Mouse (Mus musculus) stomach, postnatal 0 days (tissue): ENCODE measurements around the gene Rplp2. TPM values are rescaled to one million over a fixed set of nuclear protein-coding genes. Genes with fewer than 3 reads are reported as not detected.
A peak's percentile ranks its signal among the peaks of the same experiment; 100 is the strongest.

Source experiments
- ATAC-seq: fragments of 200-750 bp; cut with Nextera tagmentation; 2 replicates; pipeline ENCODE4 v1.8.0; 2017; ENCODE audit not compliant: low FRiP score, low TSS enrichment
- DNase-seq: peaks from one replicate; pipeline ENCODE4 v3.0.0-alpha.2; 2016; ENCODE audit warnings: low spot score
- H3K27ac ChIP-seq: fragments of 300-500 bp; sonication (generic); replicated peaks from 2 replicates; pipeline ENCODE4 v1.5.1; 2014; ENCODE audit warnings: mild to moderate bottlenecking, control low read depth
- H3K27me3 ChIP-seq: fragments of 300-500 bp; sonication (generic); 2 replicates; pipeline ENCODE4 v1.6.1; 2014; ENCODE audit warnings: low read length; ENCODE audit not compliant: control insufficient read depth, insufficient read depth
- H3K36me3 ChIP-seq: fragments of 300-500 bp; sonication (generic); 2 replicates; pipeline ENCODE4 v1.6.1; 2014; ENCODE audit warnings: low read length, mixed read lengths; ENCODE audit not compliant: control insufficient read depth, insufficient read depth
- H3K4me1 ChIP-seq: fragments of 300-500 bp; sonication (generic); replicated peaks from 2 replicates; pipeline ENCODE4 v1.6.1; 2014; ENCODE audit warnings: antibody characterized with exemption; ENCODE audit not compliant: control insufficient read depth, insufficient read depth
- H3K4me2 ChIP-seq: fragments of 300-500 bp; sonication (generic); replicated peaks from 2 replicates; pipeline ENCODE4 v1.6.1; 2014; ENCODE audit warnings: low read depth, mild to moderate bottlenecking, control low read depth, moderate library complexity
- H3K4me3 ChIP-seq: fragments of 300-500 bp; sonication (generic); 2 replicates; pipeline ENCODE4 v1.5.1; 2014; ENCODE audit warnings: low read depth, low read length, control low read depth
- H3K9ac ChIP-seq: fragments of 300-500 bp; sonication (generic); 2 replicates; pipeline ENCODE4 v1.6.1; 2014; ENCODE audit warnings: mild to moderate bottlenecking, low read length, control low read depth, mixed read lengths
- H3K9me3 ChIP-seq: fragments of 300-500 bp; sonication (generic); 2 replicates; pipeline ENCODE4 v1.6.1; 2016; ENCODE audit warnings: low read length; ENCODE audit not compliant: control insufficient read depth
- CTCF ChIP-seq: IDR thresholded peaks from 2 replicates; pipeline ENCODE4 v1.5.1; 2016; ENCODE audit warnings: antibody characterized with exemption, low read depth, mild to moderate bottlenecking, moderate library complexity
- EP300 ChIP-seq: optimal IDR thresholded peaks from 2 replicates; pipeline ENCODE3; 2016; ENCODE audit warnings: antibody characterized with exemption
- WGBS: fragments of 180-500 bp; shearing (Covaris S2); extraction: QIAGEN DNeasy Blood & Tissue Kit; methylation state at CpG from one replicate; pipeline ENCODE4 v1.1.7; 2014; 5-methylcytosine and 5-hydroxymethylcytosine counted together
- polyA plus RNA-seq: library from polyadenylated mRNA; unstranded; fragments of >200 nt; fragmentation: Nextera tagmentation; extraction: Ambion mirVana; gene quantifications from 2 replicates; pipeline ENCODE4 v1.2.1, GENCODE M21; 2015

Rplp2 gene
- polyA plus RNA-seq, 1 experiment from 2014 or later, result 1,334 TPM

DNA sequence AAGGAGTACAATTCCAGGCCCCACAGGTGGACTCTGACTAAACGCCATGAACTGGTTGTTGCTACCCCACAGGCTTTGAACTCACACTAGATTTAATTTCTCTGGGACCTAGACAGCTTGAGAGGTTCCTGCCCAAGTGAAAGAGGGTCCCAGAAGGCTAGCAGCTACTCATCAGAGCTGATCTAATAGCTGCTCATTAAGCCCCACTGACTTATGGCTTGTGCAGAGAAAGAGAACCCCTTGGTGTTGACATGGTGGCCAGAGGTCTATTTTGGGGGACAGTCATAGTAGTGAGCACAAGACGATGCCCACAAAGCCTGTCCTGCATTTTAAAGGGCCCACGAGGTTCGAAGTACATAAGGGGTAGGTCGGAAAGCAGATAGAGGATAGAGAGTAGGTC, 27.0 kb downstream of the Rplp2 start:
- Histone ChIP-seq H3K4me1 (peaks cover 20% of the 10 kb centered on the region), H3K9me3 (no peaks in the 10 kb centered on the region), H3K9ac (peak overlapping the region; percentile 88), H3K4me2 (peak overlapping the region; percentile 90), H3K27ac (no peak overlapping the region), H3K36me3 (peaks cover 19% of the 10 kb centered on the region), H3K4me3 (peak overlapping the region; percentile 80), H3K27me3 (no peaks in the 10 kb centered on the region)
- DNase-seq, result no peak
- WGBS, result 10% methylated on average over 5 of the region's 5 CpGs
- ATAC-seq, result no peak
- TF ChIP-seq EP300 (no peak), CTCF (no peak)

DNA sequence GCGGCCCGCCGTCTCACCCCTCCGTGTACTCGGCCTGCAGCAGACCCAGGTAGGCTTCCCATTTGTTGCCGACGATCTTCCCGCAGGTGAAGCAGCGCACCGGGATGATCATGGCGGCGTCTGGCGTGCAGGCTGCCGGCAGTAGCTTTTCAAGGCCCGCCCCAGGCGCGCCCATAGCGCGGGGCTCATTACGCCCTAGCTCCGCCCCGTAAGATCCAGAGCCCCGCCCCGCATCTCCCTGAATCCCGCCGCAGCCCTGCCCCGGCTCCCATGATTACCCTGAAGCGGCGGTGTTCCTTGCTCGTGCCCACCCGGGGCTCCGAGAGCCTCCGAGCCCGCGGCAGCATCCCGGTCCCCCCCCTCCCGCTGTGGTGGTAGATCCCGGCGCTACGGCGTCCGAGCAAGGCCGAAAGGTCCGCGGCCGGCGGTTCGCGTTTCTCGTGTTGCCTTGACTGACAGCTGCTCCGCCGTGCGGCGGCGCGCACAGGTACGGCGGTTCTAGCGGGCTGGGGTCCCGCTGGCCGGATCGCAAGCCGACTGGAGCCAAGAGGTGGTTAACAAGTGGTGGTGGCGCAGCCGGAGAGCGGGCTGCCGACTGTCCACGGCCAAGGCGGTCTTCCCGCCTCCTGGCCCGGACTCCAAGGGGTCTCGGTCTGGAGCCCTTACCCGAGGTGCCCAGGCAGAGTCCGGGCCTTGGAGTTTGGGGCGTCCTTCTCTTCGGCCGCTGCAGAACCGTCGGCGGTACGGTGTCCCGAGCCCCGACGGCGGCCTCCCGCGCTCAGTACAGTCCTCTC, 28.0 kb downstream of the Rplp2 start, which contains the start of the genes Polr2l and Tspan4:
Gene Polr2l, minus strand, starts transcription at position 122 of the 794 bp plus-strand sequence.
Gene Tspan4, plus strand, starts transcription at position 230 of the 794 bp plus-strand sequence.
- Histone ChIP-seq H3K9me3 (no peaks in the 10 kb centered on the region), H3K4me3 (peak within 1 kb of the TSS; percentile 80), H3K27ac (peak within 1 kb of the TSS; percentile 87), H3K27me3 (no peaks in the 10 kb centered on the region), H3K36me3 (peaks cover 13% of the 10 kb centered on the region), H3K4me1 (peaks cover 16% of the 10 kb centered on the region), H3K9ac (peak within 1 kb of the TSS; percentile 88), H3K4me2 (peak within 1 kb of the TSS; percentile 90)
- DNase-seq (peak; percentile 86), ATAC-seq (peak; percentile 74)
- TF ChIP-seq EP300, result peak; percentile 82
- peak; percentile 27; the same call in 1 of the 2 replicates for TF ChIP-seq CTCF
- under 1% methylated on average over 66 of the region's 87 CpGs for WGBS

DNA sequence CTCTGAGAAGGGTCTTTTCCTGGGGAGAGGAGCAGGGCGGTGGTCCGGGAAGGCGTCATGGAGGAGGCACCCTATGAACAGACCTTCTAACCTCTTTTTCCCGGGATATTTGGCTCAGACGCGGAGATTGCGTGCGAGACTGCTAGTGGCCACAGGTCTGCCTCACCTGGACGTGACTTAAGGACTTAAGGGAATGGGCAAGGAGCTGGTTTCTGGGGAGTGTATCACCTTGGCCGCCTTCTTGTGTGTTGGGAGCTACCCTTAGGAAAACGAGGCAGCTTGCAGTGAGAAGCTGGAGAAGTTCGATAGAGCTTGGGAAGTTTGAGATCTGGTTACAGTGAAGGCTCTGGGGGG, 28.6 kb downstream of the Rplp2 start:
- ATAC-seq, result peak; percentile 5; the same call in 1 of the 2 replicates

DNA sequence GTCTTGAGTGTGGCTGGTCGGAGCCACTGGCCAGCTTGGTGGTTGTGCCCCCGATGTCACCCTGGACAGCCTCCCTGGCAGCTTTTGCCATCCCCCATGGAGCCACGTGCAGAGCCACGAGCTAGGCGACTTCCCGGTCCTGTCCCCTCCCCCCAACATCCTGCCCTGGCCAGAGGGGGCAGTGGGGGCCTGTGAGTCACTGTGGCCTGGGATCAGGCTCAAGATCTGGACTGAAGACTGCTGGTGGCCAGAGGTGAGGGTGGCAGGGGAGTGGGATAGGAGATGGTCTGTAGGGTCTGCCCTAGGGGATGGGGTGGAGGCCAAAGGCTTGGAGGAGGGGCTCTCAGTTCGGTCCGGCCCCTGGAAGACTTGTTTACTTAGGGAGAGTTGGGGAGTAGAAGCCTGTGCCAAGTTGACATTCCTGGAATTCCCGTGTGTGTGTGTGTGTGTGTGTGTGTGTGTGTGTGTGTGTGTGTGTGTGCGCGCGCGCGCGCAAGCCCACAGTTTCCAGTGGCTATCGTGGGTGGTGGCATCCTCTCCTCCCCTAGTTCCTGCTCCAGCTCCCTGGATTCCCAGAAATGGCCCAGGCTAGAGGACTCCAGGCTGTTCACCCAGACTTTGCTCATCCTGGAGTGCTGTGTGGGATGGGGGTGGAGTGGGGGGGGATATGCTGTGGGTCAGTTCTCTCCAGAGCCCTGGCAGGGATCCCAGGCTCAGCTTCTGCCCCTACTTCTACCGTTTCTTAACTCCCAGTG, 29.2 kb downstream of the Rplp2 start:
- TF ChIP-seq CTCF (peak; percentile 59), EP300 (peak; percentile 95)
- Histone ChIP-seq H3K36me3 (peaks cover 5% of the 10 kb centered on the region; the same call in 1 of the 2 replicates), H3K4me3 (peak overlapping the region; percentile 80), H3K4me1 (peaks cover 16% of the 10 kb centered on the region), H3K27me3 (no peaks in the 10 kb centered on the region), H3K9me3 (no peaks in the 10 kb centered on the region), H3K27ac (peak overlapping the region; percentile 87), H3K4me2 (peak overlapping the region; percentile 90), H3K9ac (peak overlapping the region; percentile 88)
- DNase-seq (peak; percentile 84), ATAC-seq (peak; percentile 76)
- WGBS, result under 1% methylated on average over 11 of the region's 17 CpGs

More for the DNA sequence above, 28.6 kb downstream of the Rplp2 start:
- H3K4me3 ChIP-seq, result peak overlapping the region; percentile 80
- H3K27me3 ChIP-seq, result no peaks in the 10 kb centered on the region
- H3K9ac ChIP-seq, result peak overlapping the region; percentile 88
- peaks cover 16% of the 10 kb centered on the region for H3K4me1 ChIP-seq
- DNase-seq, result no peak
- peak overlapping the region; percentile 90 for H3K4me2 ChIP-seq
- peak overlapping the region; percentile 87 for H3K27ac ChIP-seq
- WGBS, result 0% methylated on average over 12 of the region's 12 CpGs
- peaks cover 8% of the 10 kb centered on the region for H3K36me3 ChIP-seq
- H3K9me3 ChIP-seq, result no peaks in the 10 kb centered on the region
- TF ChIP-seq EP300 (no peak), CTCF (no peak)

DNA sequence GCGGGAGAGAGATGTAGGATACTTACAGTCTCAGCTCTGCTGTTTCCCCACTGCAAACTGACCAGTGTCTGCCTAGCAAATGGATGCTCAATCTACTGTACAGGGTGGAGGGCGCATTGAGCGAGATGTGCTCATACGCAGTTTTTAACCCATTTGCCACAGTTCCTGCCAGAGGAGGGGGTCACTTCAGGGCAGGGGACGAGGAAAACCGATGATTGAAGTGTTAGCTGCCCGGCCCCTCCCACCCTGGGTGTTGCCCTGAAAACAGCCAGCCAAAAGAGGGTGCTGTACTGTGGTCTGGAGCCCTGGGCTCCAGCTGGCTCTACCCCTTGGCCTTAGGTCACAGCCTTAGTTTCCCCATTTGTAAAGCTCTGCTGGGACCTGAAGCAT, 29.8 kb downstream of the Rplp2 start:
- peak; percentile 0; the same call in 1 of the 2 replicates for ATAC-seq
- H3K27ac ChIP-seq, result peak overlapping the region; percentile 87
- H3K4me2 ChIP-seq, result peak overlapping the region; percentile 90
- TF ChIP-seq CTCF (peak; percentile 43), EP300 (no peak)
- H3K9me3 ChIP-seq, result no peaks in the 10 kb centered on the region
- peak overlapping the region; percentile 80 for H3K4me3 ChIP-seq
- H3K27me3 ChIP-seq, result no peaks in the 10 kb centered on the region
- H3K36me3 ChIP-seq, result peaks cover 5% of the 10 kb centered on the region; the same call in 1 of the 2 replicates
- 3% methylated on average over 7 of the region's 7 CpGs for WGBS
- peaks cover 20% of the 10 kb centered on the region for H3K4me1 ChIP-seq
- DNase-seq, result peak; percentile 48
- H3K9ac ChIP-seq, result peak overlapping the region; percentile 31; the same call in 1 of the 2 replicates
